Mouse (Mus musculus): ENCODE results near the gene Adap1. TPM values are rescaled to one million over a fixed set of nuclear protein-coding genes. Genes with fewer than 3 reads are reported as not detected.
A peak's percentile ranks its signal among the peaks of the same experiment; 100 is the strongest.

Gene Adap1
- total RNA-seq, 1 experiment: 65.0 TPM

DNA sequence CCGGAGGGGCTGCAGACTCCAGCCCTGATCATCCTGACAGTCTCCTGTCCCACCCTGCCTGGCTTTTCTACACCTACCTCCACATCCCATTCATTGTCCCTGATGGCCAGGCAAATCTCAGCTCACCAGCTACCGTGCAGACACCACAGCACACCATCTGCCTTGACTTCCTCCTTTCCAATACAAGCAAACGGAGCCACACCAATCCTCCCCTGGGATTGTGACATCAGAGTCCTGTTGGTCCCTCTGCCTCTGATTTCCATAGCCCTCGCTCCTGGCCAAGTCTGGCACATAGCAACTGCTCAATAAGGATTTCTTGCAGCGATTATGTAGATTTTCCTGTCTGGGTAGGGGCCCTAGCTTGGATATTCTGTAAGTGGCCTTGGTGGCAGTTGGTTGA lies 25.7 kb upstream of the Adap1 start, which contains the start of gene Cox19:
TSS of gene Cox19 (minus strand) at position 285 of the 400 bp plus-strand sequence.
- H3K4me3 ChIP-seq (ENCODE audit: insufficient read depth in 1 of 2, low read depth in 1 of 2, low read length in 2 of 2, poor library complexity in 1 of 2, severe bottlenecking in 1 of 2): no peak within 1 kb of the TSS; a peak in 1 of 4 replicates

DNA sequence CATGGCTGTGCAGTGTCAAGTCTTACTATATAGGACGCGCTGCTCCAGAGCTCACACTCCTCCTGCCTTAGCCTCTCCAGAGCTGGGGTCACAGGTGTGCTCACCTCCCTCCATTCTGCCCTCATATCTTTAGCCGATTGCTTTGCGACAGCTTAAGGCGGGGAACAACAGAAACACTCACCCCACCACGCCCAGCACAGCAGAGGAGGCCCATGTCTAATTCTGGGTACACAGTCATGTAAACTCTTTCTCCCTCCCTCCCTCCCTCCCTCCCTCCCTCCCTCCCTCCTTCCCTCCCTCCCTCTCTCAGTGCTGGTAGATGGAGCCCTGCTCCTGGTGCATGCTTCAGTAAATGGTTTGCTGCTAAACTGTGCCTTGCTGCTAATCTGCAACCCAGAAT lies 24.3 kb upstream of the Adap1 start:
- TF ChIP-seq ZC3H11A (IDR thresholded peaks at IDR 0.05; ENCODE audit: borderline replicate concordance, low read depth, low read length) (no peak), HCFC1 (IDR thresholded peaks at IDR 0.05; ENCODE audit: borderline replicate concordance, insufficient read depth, low read length) (no peak), CHD2 (IDR thresholded peaks at IDR 0.05; ENCODE audit: low read depth, low read length) (no peak), ZNF384 (IDR thresholded peaks at IDR 0.05; ENCODE audit: low read depth, low read length) (no peak), MAFK (IDR thresholded peaks at IDR 0.05; ENCODE audit: insufficient read depth, low read depth, low read length) (no peak)
- Histone ChIP-seq H3K4me3 (ENCODE audit: insufficient read depth in 1 of 2, low read depth in 1 of 2, low read length in 2 of 2, poor library complexity in 1 of 2, severe bottlenecking in 1 of 2) (no peak overlapping the region), H3K36me3 (ENCODE audit: control insufficient read depth, insufficient read depth, low read length, poor library complexity, severe bottlenecking) (no peaks in the 10 kb centered on the region), H3K27ac (ENCODE audit: insufficient read depth, low read depth, low read length, poor library complexity, severe bottlenecking) (no peak overlapping the region), H3K9me3 (ENCODE audit: control insufficient read depth, insufficient read depth, low read depth, low read length) (no peaks in the 10 kb centered on the region), H3K4me1 (ENCODE audit: control insufficient read depth in 2 of 2, insufficient read depth in 2 of 2, low read length in 2 of 2, poor library complexity in 1 of 2) (peaks cover 0 to 10% of the 10 kb centered on the region in 2 experiments; a peak in 1 of 4 replicates), H3K9ac (ENCODE audit: insufficient read depth, low read depth, low read length, poor library complexity, severe bottlenecking) (no peak overlapping the region)
- DNase-seq (ENCODE audit: low read depth, low spot score): no peak
- in situ Hi-C loops (cut with MboI; ENCODE audit: low sequenced_read_pairs in 2 of 2, unreplicated experiment in 2 of 2): no loop called here

More for the DNA sequence above, 25.7 kb upstream of the Adap1 start, which contains the start of gene Cox19:
- Histone ChIP-seq H3K9me3 (ENCODE audit: control insufficient read depth, insufficient read depth, low read depth, low read length) (no peaks in the 10 kb centered on the region), H3K27ac (ENCODE audit: insufficient read depth, low read depth, low read length, poor library complexity, severe bottlenecking) (no peak within 1 kb of the TSS), H3K36me3 (ENCODE audit: control insufficient read depth, insufficient read depth, low read length, poor library complexity, severe bottlenecking) (no peaks in the 10 kb centered on the region), H3K9ac (ENCODE audit: insufficient read depth, low read depth, low read length, poor library complexity, severe bottlenecking) (no peak within 1 kb of the TSS), H3K4me1 (ENCODE audit: control insufficient read depth in 2 of 2, insufficient read depth in 2 of 2, low read length in 2 of 2, poor library complexity in 1 of 2) (peaks cover 0 to 9% of the 10 kb centered on the region in 2 experiments; a peak in 1 of 4 replicates)
- TF ChIP-seq HCFC1 (IDR thresholded peaks at IDR 0.05; ENCODE audit: borderline replicate concordance, insufficient read depth, low read length) (no peak), ZC3H11A (IDR thresholded peaks at IDR 0.05; ENCODE audit: borderline replicate concordance, low read depth, low read length) (no peak), ZNF384 (IDR thresholded peaks at IDR 0.05; ENCODE audit: low read depth, low read length) (no peak), CHD2 (IDR thresholded peaks at IDR 0.05; ENCODE audit: low read depth, low read length) (no peak), MAFK (IDR thresholded peaks at IDR 0.05; ENCODE audit: insufficient read depth, low read depth, low read length) (no peak)
- DNase-seq (ENCODE audit: low read depth, low spot score): no peak
- in situ Hi-C loops (cut with MboI; ENCODE audit: low sequenced_read_pairs in 2 of 2, unreplicated experiment in 2 of 2): no loop called here

DNA sequence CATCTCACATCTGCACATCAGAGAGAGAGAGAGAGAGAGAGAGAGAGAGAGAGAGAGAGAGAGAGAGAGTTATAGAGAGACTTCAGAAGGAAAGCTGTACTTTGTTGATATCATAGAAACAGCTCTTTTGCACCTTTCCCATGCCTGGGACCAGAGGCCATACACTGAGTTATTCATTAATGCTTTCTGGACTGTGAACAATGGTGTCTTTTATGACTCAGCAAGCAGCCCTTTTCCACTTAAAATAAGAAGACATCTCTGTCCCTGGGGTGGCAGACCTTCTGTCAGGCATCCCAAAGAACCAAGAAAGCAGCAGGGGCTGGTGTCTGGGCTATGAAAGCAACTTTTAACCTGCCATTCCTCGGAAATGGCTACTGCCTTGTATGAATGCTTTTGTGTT lies 21.8 kb upstream of the Adap1 start:
- Histone ChIP-seq H3K36me3 (ENCODE audit: control insufficient read depth, insufficient read depth, low read length, poor library complexity, severe bottlenecking) (peaks cover 1% of the 10 kb centered on the region; the same call in 1 of the 2 replicates), H3K9me3 (ENCODE audit: control insufficient read depth, insufficient read depth, low read depth, low read length) (no peaks in the 10 kb centered on the region), H3K4me1 (ENCODE audit: control insufficient read depth in 2 of 2, insufficient read depth in 2 of 2, low read length in 2 of 2, poor library complexity in 1 of 2) (peaks cover 3 to 9% of the 10 kb centered on the region in 2 experiments; a peak in 1 of 4 replicates), H3K9ac (ENCODE audit: insufficient read depth, low read depth, low read length, poor library complexity, severe bottlenecking) (no peak overlapping the region), H3K4me3 (ENCODE audit: insufficient read depth in 1 of 2, low read depth in 1 of 2, low read length in 2 of 2, poor library complexity in 1 of 2, severe bottlenecking in 1 of 2) (no peak overlapping the region), H3K27ac (ENCODE audit: insufficient read depth, low read depth, low read length, poor library complexity, severe bottlenecking) (no peak overlapping the region)
- TF ChIP-seq ZC3H11A (IDR thresholded peaks at IDR 0.05; ENCODE audit: borderline replicate concordance, low read depth, low read length) (no peak), HCFC1 (IDR thresholded peaks at IDR 0.05; ENCODE audit: borderline replicate concordance, insufficient read depth, low read length) (no peak), ZNF384 (IDR thresholded peaks at IDR 0.05; ENCODE audit: low read depth, low read length) (no peak), CHD2 (IDR thresholded peaks at IDR 0.05; ENCODE audit: low read depth, low read length) (no peak), MAFK (IDR thresholded peaks at IDR 0.05; ENCODE audit: insufficient read depth, low read depth, low read length) (no peak)
- no peak for DNase-seq (ENCODE audit: low read depth, low spot score)
- in situ Hi-C loops (cut with MboI; ENCODE audit: low sequenced_read_pairs in 2 of 2, unreplicated experiment in 2 of 2): no loop called here

DNA sequence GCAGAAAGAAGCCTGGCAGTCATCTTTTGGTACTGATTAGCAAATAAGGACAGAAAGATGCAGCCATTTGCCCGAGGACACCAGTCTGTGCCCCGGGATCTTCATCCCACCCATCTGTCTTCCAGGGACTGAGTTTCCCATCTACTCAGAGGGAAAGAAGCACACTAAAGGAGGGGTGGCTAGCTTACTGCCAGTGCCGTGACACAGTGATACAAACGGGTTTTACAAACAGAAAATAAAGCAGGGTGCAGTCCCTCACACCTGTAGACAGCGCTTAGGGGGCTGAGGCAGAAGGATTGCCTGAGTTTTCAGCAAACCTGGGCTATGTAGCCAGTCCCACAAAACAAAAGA lies 19.9 kb upstream of the Adap1 start:
- peak overlapping the region; percentile 23; the same call in 1 of the 2 replicates for H3K9ac ChIP-seq (ENCODE audit: insufficient read depth, low read depth, low read length, poor library complexity, severe bottlenecking)
- in situ Hi-C loops (cut with MboI; ENCODE audit: low sequenced_read_pairs in 2 of 2, unreplicated experiment in 2 of 2): no loop called here

More for the DNA sequence above, 19.9 kb upstream of the Adap1 start:
- no peak for DNase-seq (ENCODE audit: low read depth, low spot score)
- peak overlapping the region in 1 of 2 experiments; percentile 98; a peak in 2 of 4 replicates for H3K4me3 ChIP-seq (ENCODE audit: insufficient read depth in 1 of 2, low read depth in 1 of 2, low read length in 2 of 2, poor library complexity in 1 of 2, severe bottlenecking in 1 of 2)
- H3K4me1 ChIP-seq (ENCODE audit: control insufficient read depth in 2 of 2, insufficient read depth in 2 of 2, low read length in 2 of 2, poor library complexity in 1 of 2): peaks cover 3 to 9% of the 10 kb centered on the region in 2 experiments; a peak in 2 of 4 replicates
- no peaks in the 10 kb centered on the region for H3K9me3 ChIP-seq (ENCODE audit: control insufficient read depth, insufficient read depth, low read depth, low read length)
- no peak for TF ChIP-seq MAFK (IDR thresholded peaks at IDR 0.05; ENCODE audit: insufficient read depth, low read depth, low read length)
- no peak overlapping the region for H3K27ac ChIP-seq (ENCODE audit: insufficient read depth, low read depth, low read length, poor library complexity, severe bottlenecking)
- peaks cover 3% of the 10 kb centered on the region; the same call in 1 of the 2 replicates for H3K36me3 ChIP-seq (ENCODE audit: control insufficient read depth, insufficient read depth, low read length, poor library complexity, severe bottlenecking)

Measured in ES-E14 (cell line).